8 mouse cellular contexts compared by ENCODE assay signal in the genomic region with DNA sequence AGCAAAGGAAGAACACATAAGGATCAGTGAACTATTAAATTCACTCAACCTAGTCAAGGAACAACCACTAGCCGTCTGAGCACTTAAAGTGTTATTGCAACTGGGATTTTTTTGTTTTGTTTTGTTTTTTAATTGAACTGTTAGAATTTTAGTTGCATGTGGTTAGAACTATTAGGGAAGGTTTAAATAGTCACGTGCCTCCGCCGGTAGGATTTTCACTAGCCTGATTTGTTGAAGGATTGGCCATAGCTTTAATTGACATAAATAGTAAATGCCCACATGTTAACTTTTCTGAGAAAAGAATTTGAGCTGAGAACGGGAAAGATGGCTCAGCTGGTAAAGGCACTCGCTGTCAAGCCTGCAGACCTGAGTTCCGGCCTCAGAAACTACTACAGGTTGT. TPM values are rescaled to one million over a fixed set of nuclear protein-coding genes. Genes with fewer than 3 reads are reported as not detected.
A peak's percentile ranks its signal among the peaks of the same experiment; 100 is the strongest.
DNase-seq lines count a peak whose midpoint lies in the region; ATAC-seq and TF ChIP-seq lines count a peak whose summit lies in the region.

No protein-coding gene starts in this region.

- peaks cover 7% of the 10 kb centered on the region for H3K4me1 ChIP-seq in kidney, embryonic 16.5 days (ENCODE audit: insufficient read depth, low read length)
- no peaks in the 10 kb centered on the region for H3K4me1 ChIP-seq in embryonic facial prominence, embryonic 11.5 days (ENCODE audit: control insufficient read depth, insufficient read depth, low read length)
- H3K4me1 ChIP-seq in intestine, embryonic 14.5 days (replicated peaks; ENCODE audit: control insufficient read depth, insufficient read depth, low read length), result 0 out of 2 replicates have a peak, but pooled peaks cover 5% of the 10 kb centered on the region
- no peaks in the 10 kb centered on the region for H3K4me1 ChIP-seq in midbrain, postnatal 0 days (ENCODE audit: insufficient read depth, low read length)

- H3K4me2 ChIP-seq in kidney, embryonic 16.5 days (replicated peaks; ENCODE audit: low read depth, low read length), result peak overlapping the region; percentile 67
- H3K4me2 ChIP-seq in embryonic facial prominence, embryonic 11.5 days (ENCODE audit: low read depth, low read length), result peak overlapping the region; percentile 8; the same call in 1 of the 2 replicates
- H3K4me2 ChIP-seq in intestine, embryonic 14.5 days (ENCODE audit: low read length), result peak overlapping the region; percentile 64
- H3K4me2 ChIP-seq in midbrain, postnatal 0 days (ENCODE audit: low read depth, low read length, poor library complexity, severe bottlenecking), result peak overlapping the region; percentile 56

- H3K4me3 ChIP-seq in kidney, embryonic 16.5 days (ENCODE audit: low read length), result peak overlapping the region; percentile 87
- no peak overlapping the region; the same call in 1 of the 2 replicates for H3K4me3 ChIP-seq in embryonic facial prominence, embryonic 11.5 days (ENCODE audit: low read depth, low read length)
- peak overlapping the region; percentile 75 for H3K4me3 ChIP-seq in intestine, embryonic 14.5 days (ENCODE audit: low read depth, low read length)
- H3K4me3 ChIP-seq in midbrain, postnatal 0 days (ENCODE audit: low read depth, low read length), result peak overlapping the region; percentile 81

- no peak for DNase-seq in kidney, adult 11 months
- no peak for DNase-seq in embryonic facial prominence, embryonic 11.5 days (ENCODE audit: low spot score)
- DNase-seq in intestine, embryonic 14.5 days (ENCODE audit: low spot score), result no peak
- DNase-seq in midbrain, postnatal 0 days (ENCODE audit: low spot score), result no peak
- no peak for DNase-seq in yolk sac, embryonic 10.5 days (ENCODE audit: low spot score)
- no peak for DNase-seq in layer of hippocampus, postnatal 25 days (ENCODE audit: extremely low spot score in 1 of 2, low spot score in 1 of 2)
- no peak for DNase-seq in layer of hippocampus, postnatal 10 days (ENCODE audit: low spot score in 2 of 2)

- H3K27ac ChIP-seq in kidney, embryonic 16.5 days (ENCODE audit: low read length), result peak overlapping the region; percentile 98; the same call in 1 of the 2 replicates
- H3K27ac ChIP-seq in embryonic facial prominence, embryonic 11.5 days (replicated peaks; ENCODE audit: low read depth, low read length), result no peak overlapping the region
- H3K27ac ChIP-seq in intestine, embryonic 14.5 days (ENCODE audit: low read depth), result no peak overlapping the region
- H3K27ac ChIP-seq in midbrain, postnatal 0 days (ENCODE audit: low read depth, low read length), result 0 out of 2 replicates have a peak overlapping the region, but pooled peaks have one; percentile 94

- ATAC-seq in kidney, embryonic 16.5 days (ENCODE audit: low FRiP score, low TSS enrichment), result peak; percentile 23; the same call in 1 of the 2 replicates
- no peak for ATAC-seq in embryonic facial prominence, embryonic 11.5 days (replicated peaks; ENCODE audit: insufficient number of reproducible peaks, low FRiP score, low TSS enrichment, low read depth)
- no peak for ATAC-seq in intestine, embryonic 14.5 days (replicated peaks; ENCODE audit: low FRiP score, low TSS enrichment, low read depth)
- ATAC-seq in midbrain, postnatal 0 days (ENCODE audit: low FRiP score), result no peak

- H3K36me3 ChIP-seq in kidney, embryonic 16.5 days (ENCODE audit: insufficient read depth, low read length), result peaks cover 19% of the 10 kb centered on the region
- H3K36me3 ChIP-seq in embryonic facial prominence, embryonic 11.5 days (replicated peaks; ENCODE audit: control insufficient read depth, insufficient read depth, low read depth, low read length), result no peaks in the 10 kb centered on the region
- peaks cover 25% of the 10 kb centered on the region for H3K36me3 ChIP-seq in intestine, embryonic 14.5 days (ENCODE audit: control insufficient read depth, insufficient read depth, low read length)
- H3K36me3 ChIP-seq in midbrain, postnatal 0 days (ENCODE audit: insufficient read depth, low read length), result no peaks in the 10 kb centered on the region; the same call in 1 of the 2 replicates

- no peak for TF ChIP-seq CTCF in midbrain, postnatal 0 days (IDR thresholded peaks at IDR 0.05)

- WGBS in kidney, embryonic 16.5 days, result 72% methylated on average over 7 of the region's 7 CpGs
- WGBS in embryonic facial prominence, embryonic 11.5 days, result 83% methylated on average over 7 of the region's 7 CpGs
- WGBS in intestine, embryonic 14.5 days, result 81% methylated on average over 7 of the region's 7 CpGs
- WGBS in midbrain, postnatal 0 days, result 75% methylated on average over 7 of the region's 7 CpGs

- H3K27me3 ChIP-seq in kidney, embryonic 16.5 days (ENCODE audit: insufficient read depth, low read length), result no peaks in the 10 kb centered on the region
- no peaks in the 10 kb centered on the region for H3K27me3 ChIP-seq in embryonic facial prominence, embryonic 11.5 days (ENCODE audit: control insufficient read depth, insufficient read depth, low read length)
- H3K27me3 ChIP-seq in intestine, embryonic 14.5 days (replicated peaks; ENCODE audit: control insufficient read depth, insufficient read depth, low read length), result no peaks in the 10 kb centered on the region
- no peaks in the 10 kb centered on the region for H3K27me3 ChIP-seq in midbrain, postnatal 0 days (ENCODE audit: insufficient read depth, low read length)

- 0 out of 2 replicates have a peak, but pooled peaks cover 4% of the 10 kb centered on the region for H3K9me3 ChIP-seq in kidney, embryonic 16.5 days (ENCODE audit: low read length)
- H3K9me3 ChIP-seq in embryonic facial prominence, embryonic 11.5 days (replicated peaks; ENCODE audit: control insufficient read depth, low read length), result no peaks in the 10 kb centered on the region
- no peaks in the 10 kb centered on the region for H3K9me3 ChIP-seq in intestine, embryonic 14.5 days (ENCODE audit: control insufficient read depth, low read length)
- H3K9me3 ChIP-seq in midbrain, postnatal 0 days (ENCODE audit: low read length), result no peaks in the 10 kb centered on the region

- no peak overlapping the region for H3K9ac ChIP-seq in kidney, embryonic 16.5 days (replicated peaks; ENCODE audit: low read length)
- no peak overlapping the region for H3K9ac ChIP-seq in embryonic facial prominence, embryonic 11.5 days (replicated peaks; ENCODE audit: low read length)
- no peak overlapping the region for H3K9ac ChIP-seq in intestine, embryonic 14.5 days (ENCODE audit: low read length)
- H3K9ac ChIP-seq in midbrain, postnatal 0 days (replicated peaks; ENCODE audit: low read length, poor library complexity, severe bottlenecking), result peak overlapping the region; percentile 77

RNA-seq across cellular contexts. Expression of a gene that starts 0.8 kb away (rescaled TPM):
- polyA plus RNA-seq in kidney, embryonic 16.5 days (2015; fragmentation: Nextera tagmentation; extraction: Ambion mirVana), result 26.5 and 28.1 TPM in 2 replicates
- 17.1 and 18.2 TPM in 2 replicates for polyA plus RNA-seq in embryonic facial prominence, embryonic 11.5 days (2014; fragmentation: Nextera tagmentation; extraction: Ambion mirVana)
- 24.7 and 25.6 TPM in 2 replicates for polyA plus RNA-seq in intestine, embryonic 14.5 days (2014; fragmentation: Nextera tagmentation; extraction: Ambion mirVana)
- total RNA-seq in midbrain, postnatal 0 days (2014; rRNA removed), result 10.9 and 18.5 TPM in 2 replicates
- 31.5 and 34.4 TPM in 2 replicates for polyA plus RNA-seq in midbrain, postnatal 0 days (2015; fragmentation: Nextera tagmentation; extraction: Ambion mirVana)
- 10 to 100 TPM; 17.1 to 20.5 TPM for total RNA-seq in layer of hippocampus, postnatal 25 days (2021)
- total RNA-seq in layer of hippocampus, postnatal 10 days (2021), result 10 to 100 TPM; 16.7 to 17.0 TPM

Comparison
In these comparisons a context has a peak if more than half of its experiments do, and no peak if none do; other contexts are left out.
1. H3K27ac ChIP-seq: peak in kidney, embryonic 16.5 days (single experiment) and midbrain, postnatal 0 days (single experiment); none in embryonic facial prominence, embryonic 11.5 days (single experiment) and intestine, embryonic 14.5 days (single experiment).
2. H3K4me2 ChIP-seq: peak in every context shown above with its lines; median percentile 67 in kidney, embryonic 16.5 days; 64 in intestine, embryonic 14.5 days; 56 in midbrain, postnatal 0 days; 8 in embryonic facial prominence, embryonic 11.5 days.